Mouse (Mus musculus) CH12.LX (cell line): ENCODE results near the gene Abhd2. TPM values are rescaled to one million over a fixed set of nuclear protein-coding genes. Genes with fewer than 3 reads are reported as not detected.

ENCODE experiments used
- DNase-seq: peaks from one replicate; pipeline ENCODE4 v3.0.0-alpha.2; 2013; ENCODE audit errors: extremely low read depth
- H3K27ac ChIP-seq: 2 replicates; pipeline ENCODE4 v1.5.1; 2012; ENCODE audit warnings: low read depth, mild to moderate bottlenecking, control low read depth, moderate library complexity; ENCODE audit not compliant: insufficient read depth
- H3K27me3 ChIP-seq: replicated peaks from 2 replicates; pipeline ENCODE3; 2012; ENCODE audit warnings: inconsistent platforms
- H3K36me3 ChIP-seq, 2 experiments: replicated peaks in 1 of 2; 2 replicates each; pipeline versions ENCODE3 to v1.6.1; 2012; ENCODE audit warnings: inconsistent platforms in 1 of 2, low read length in 1 of 2, mild to moderate bottlenecking in 1 of 2, mixed read lengths in 1 of 2, moderate library complexity in 1 of 2; ENCODE audit not compliant: control insufficient read depth in 1 of 2, insufficient read depth in 1 of 2
- H3K4me1 ChIP-seq, 2 experiments: 2 replicates each; pipeline ENCODE4 v1.6.1; 2012; ENCODE audit warnings: inconsistent platforms in 1 of 2, moderate library complexity in 1 of 2; ENCODE audit not compliant: insufficient read depth in 2 of 2, control insufficient read depth in 1 of 2
- H3K4me2 ChIP-seq: 2 replicates; pipeline ENCODE4 v1.6.1; 2012; ENCODE audit warnings: low read depth, mild to moderate bottlenecking, control low read depth; ENCODE audit not compliant: poor library complexity, insufficient read depth, severe bottlenecking
- H3K4me3 ChIP-seq, 3 experiments: fragments of 150-350 bp in 1 of 3; sonication (generic) in 1 of 3; replicated peaks in 1 of 3; 2 replicates each; pipeline versions ENCODE3 to v1.5.1; 2011 to 2012; ENCODE audit warnings: low read depth in 2 of 3, low read length in 2 of 3, mild to moderate bottlenecking in 2 of 3, moderate library complexity in 2 of 3, control low read depth in 1 of 3, improper control_type of control experiment in 1 of 3, inconsistent platforms in 1 of 3, mixed read lengths in 1 of 3; ENCODE audit not compliant: poor library complexity in 1 of 3
- H3K79me2 ChIP-seq: replicated peaks from 2 replicates; pipeline ENCODE4 v1.6.1; 2012; ENCODE audit warnings: mild to moderate bottlenecking, moderate library complexity; ENCODE audit not compliant: control insufficient read depth, poor library complexity, insufficient read depth, severe bottlenecking; ENCODE audit errors: extremely low read depth
- H3K9ac ChIP-seq: 2 replicates; pipeline ENCODE4 v1.6.1; 2012; ENCODE audit warnings: low read depth, mild to moderate bottlenecking, control low read depth, moderate library complexity; ENCODE audit not compliant: insufficient read depth
- H3K9me3 ChIP-seq: replicated peaks from 2 replicates; pipeline ENCODE3; 2012; ENCODE audit warnings: low read length, inconsistent platforms, mixed read lengths
- CHD1 ChIP-seq: IDR thresholded peaks from 2 replicates; pipeline ENCODE4 v1.6.1; 2012; ENCODE audit warnings: low read depth, low read length, improper control_type of control experiment, inconsistent platforms
- CHD2 ChIP-seq: IDR thresholded peaks from 2 replicates; pipeline ENCODE4 v1.6.1; 2011; ENCODE audit warnings: low read length, improper control_type of control experiment
- CTCF ChIP-seq, 2 experiments: IDR thresholded peaks in 1 of 2; conservative IDR thresholded peaks in 1 of 2; 2 replicates each; pipeline ENCODE4 v1.5.1; 2011 to 2012; ENCODE audit warnings: low read depth in 2 of 2, low read length in 2 of 2, improper control_type of control experiment in 1 of 2, inconsistent platforms in 1 of 2, mild to moderate bottlenecking in 1 of 2, moderate library complexity in 1 of 2
- ELF1 ChIP-seq: IDR thresholded peaks from 2 replicates; pipeline ENCODE4 v1.6.1; 2014; ENCODE audit warnings: low read depth, mild to moderate bottlenecking, inconsistent platforms, low read length, improper control_type of control experiment
- EP300 ChIP-seq: IDR thresholded peaks from 2 replicates; pipeline ENCODE4 v1.6.1; 2011; ENCODE audit warnings: low read length, improper control_type of control experiment
- ETS1 ChIP-seq: conservative IDR thresholded peaks from 2 replicates; pipeline ENCODE4 v1.6.1; 2012; ENCODE audit warnings: low read depth, mild to moderate bottlenecking, inconsistent platforms, low read length, improper control_type of control experiment, moderate library complexity
- GABPA ChIP-seq: IDR thresholded peaks from 2 replicates; pipeline ENCODE4 v1.6.1; 2012; ENCODE audit warnings: low read depth, low read length, improper control_type of control experiment, inconsistent platforms; ENCODE audit not compliant: insufficient replicate concordance
- IRF4 ChIP-seq: IDR thresholded peaks from 2 replicates; pipeline ENCODE4 v1.6.1; 2014; ENCODE audit warnings: low read depth, mild to moderate bottlenecking, inconsistent platforms, low read length, improper control_type of control experiment
- JUN ChIP-seq: IDR thresholded peaks from 2 replicates; pipeline ENCODE4 v1.6.1; 2011; ENCODE audit warnings: low read depth, mild to moderate bottlenecking, low read length, improper control_type of control experiment, moderate library complexity; ENCODE audit not compliant: insufficient read depth
- KAT2A ChIP-seq: IDR thresholded peaks from 2 replicates; pipeline ENCODE4 v1.6.1; 2012; ENCODE audit warnings: low read length, improper control_type of control experiment, inconsistent platforms; ENCODE audit not compliant: insufficient replicate concordance
- MAFK ChIP-seq: IDR thresholded peaks from 2 replicates; pipeline ENCODE4 v1.6.1; 2011; ENCODE audit warnings: low read length, improper control_type of control experiment; ENCODE audit not compliant: insufficient replicate concordance
- MAZ ChIP-seq: IDR thresholded peaks from 2 replicates; pipeline ENCODE4 v1.6.1; 2012; ENCODE audit warnings: low read depth, mild to moderate bottlenecking, inconsistent platforms, low read length, improper control_type of control experiment, moderate library complexity
- MEF2A ChIP-seq: IDR thresholded peaks from 2 replicates; pipeline ENCODE4 v1.6.1; 2014; ENCODE audit warnings: low read depth, mild to moderate bottlenecking, inconsistent platforms, low read length, improper control_type of control experiment, borderline replicate concordance
- MYC ChIP-seq: IDR thresholded peaks from 2 replicates; pipeline ENCODE4 v1.6.1; 2011; ENCODE audit warnings: low read depth, mild to moderate bottlenecking, improper control_type of control experiment, low read length
- NELFE ChIP-seq: IDR thresholded peaks from 2 replicates; pipeline ENCODE4 v1.6.1; 2011; ENCODE audit warnings: low read depth, low read length, improper control_type of control experiment
- PAX5 ChIP-seq: IDR thresholded peaks from 2 replicates; pipeline ENCODE4 v1.6.1; 2012; ENCODE audit warnings: low read length, inconsistent platforms, mixed read lengths
- RAD21 ChIP-seq: IDR thresholded peaks from 2 replicates; pipeline ENCODE4 v1.6.1; 2011; ENCODE audit warnings: low read depth, mild to moderate bottlenecking, low read length, improper control_type of control experiment, moderate library complexity
- RCOR1 ChIP-seq: conservative IDR thresholded peaks from 2 replicates; pipeline ENCODE4 v1.6.1; 2012; ENCODE audit warnings: low read depth, mild to moderate bottlenecking, inconsistent platforms, low read length, improper control_type of control experiment
- SIN3A ChIP-seq: IDR thresholded peaks from 2 replicates; pipeline ENCODE4 v1.6.1; 2012; ENCODE audit warnings: low read length, improper control_type of control experiment, inconsistent platforms
- TBP ChIP-seq: conservative IDR thresholded peaks from 2 replicates; pipeline ENCODE4 v1.6.1; 2011; ENCODE audit warnings: low read depth, low read length, improper control_type of control experiment
- TCF12 ChIP-seq: IDR thresholded peaks from 2 replicates; pipeline ENCODE4 v1.6.1; 2014; ENCODE audit warnings: low read depth, mild to moderate bottlenecking, inconsistent platforms, low read length, improper control_type of control experiment
- ZC3H11A ChIP-seq: IDR thresholded peaks from 2 replicates; pipeline ENCODE4 v1.6.1; 2012; ENCODE audit warnings: low read depth, mild to moderate bottlenecking, inconsistent platforms, low read length, improper control_type of control experiment
- ZMIZ1 ChIP-seq: IDR thresholded peaks from 2 replicates; pipeline ENCODE4 v1.6.1; 2012; ENCODE audit warnings: low read depth, mild to moderate bottlenecking, inconsistent platforms, low read length, improper control_type of control experiment
- dilution Hi-C: fragments of 300-500 bp; cut with MboI; formaldehyde crosslinking; loops from 2 replicates; pipeline ENCODE4 v1.14.3; 2020; ENCODE audit warnings: low sequenced_read_pairs; ENCODE audit not compliant: extremely low pct_unique_long_range_greater_than_20kb, extremely low pct_ligation_motif_present
- in situ Hi-C: fragments of 300-500 bp; cut with MboI; formaldehyde crosslinking; loops from 3 replicates; pipeline ENCODE4 v1.14.3; 2019; ENCODE audit warnings: low sequenced_read_pairs, low pct_ligation_motif_present, low pct_unique_long_range_greater_than_20kb, mixed read lengths
- polyA plus RNA-seq: library from polyadenylated mRNA; unstranded; fragments of >175 nt; gene quantifications from 2 replicates; pipeline ENCODE4 v1.2.1, GENCODE M21; 2012; ENCODE audit warnings: low read depth; ENCODE audit not compliant: insufficient read length
- total RNA-seq, 2 experiments: library from RNA; depleted of rRNA; stranded (reverse); fragments of 300-350 nt in 1 of 2; fragments of >200 nt in 1 of 2; gene quantifications; 2 replicates each; pipeline ENCODE4 v1.2.3; 2012 to 2014

Gene Abhd2
- total and polyA plus RNA-seq, 3 experiments = 6.0 to 15.4 (median 9.9) TPM

GRCm38 (mm10) chr7:79279376-79280029, 6.5 kb downstream of the Abhd2 start:
- Histone ChIP-seq H3K36me3 (peaks cover 0 to 24% of the 10 kb centered on the region in 2 experiments), H3K27me3 (no peaks in the 10 kb centered on the region), H3K27ac (no peak overlapping the region), H3K9ac (peak overlapping the region; percentile 16; the same call in 1 of the 2 replicates), H3K9me3 (no peaks in the 10 kb centered on the region), H3K4me3 (no peak overlapping the region), H3K79me2 (peaks cover 19% of the 10 kb centered on the region), H3K4me1 (peaks cover 6 to 61% of the 10 kb centered on the region in 2 experiments), H3K4me2 (peak overlapping the region; percentile 51)
- dilution Hi-C loops (no loop called here), in situ Hi-C loops (no loop called here)
- no peak for TF ChIP-seq JUN
- TF ChIP-seq IRF4 = peak; percentile 69; the same call in 1 of the 2 replicates
- no peak for TF ChIP-seq PAX5
- no peak for TF ChIP-seq MYC
- TF ChIP-seq MEF2A = peak; percentile 52; the same call in 1 of the 2 replicates
- TF ChIP-seq ZMIZ1 = no peak
- TF ChIP-seq TBP = no peak
- TF ChIP-seq KAT2A = no peak
- no peak for TF ChIP-seq CHD2
- no peak for TF ChIP-seq RCOR1
- no peak for TF ChIP-seq GABPA
- peak; percentile 51; the same call in 1 of the 2 replicates for TF ChIP-seq ELF1
- no peak for TF ChIP-seq ETS1
- TF ChIP-seq MAFK = no peak
- TF ChIP-seq NELFE = no peak
- no peak for TF ChIP-seq SIN3A
- TF ChIP-seq EP300 = peak; percentile 39; the same call in 1 of the 2 replicates
- TF ChIP-seq CHD1 = no peak
- no peak for TF ChIP-seq TCF12
- TF ChIP-seq MAZ = no peak
- no peak for TF ChIP-seq RAD21
- TF ChIP-seq CTCF (conservative IDR thresholded peaks at IDR 0.05 in 1 of 2, IDR thresholded peaks at IDR 0.05 in 1 of 2; ENCODE audit: low read depth in 2 of 2, low read length in 2 of 2) = no peak
- no peak for TF ChIP-seq ZC3H11A
- no peak for DNase-seq
